ENCODE assay signal across 19 mouse cellular contexts in the genomic region with DNA sequence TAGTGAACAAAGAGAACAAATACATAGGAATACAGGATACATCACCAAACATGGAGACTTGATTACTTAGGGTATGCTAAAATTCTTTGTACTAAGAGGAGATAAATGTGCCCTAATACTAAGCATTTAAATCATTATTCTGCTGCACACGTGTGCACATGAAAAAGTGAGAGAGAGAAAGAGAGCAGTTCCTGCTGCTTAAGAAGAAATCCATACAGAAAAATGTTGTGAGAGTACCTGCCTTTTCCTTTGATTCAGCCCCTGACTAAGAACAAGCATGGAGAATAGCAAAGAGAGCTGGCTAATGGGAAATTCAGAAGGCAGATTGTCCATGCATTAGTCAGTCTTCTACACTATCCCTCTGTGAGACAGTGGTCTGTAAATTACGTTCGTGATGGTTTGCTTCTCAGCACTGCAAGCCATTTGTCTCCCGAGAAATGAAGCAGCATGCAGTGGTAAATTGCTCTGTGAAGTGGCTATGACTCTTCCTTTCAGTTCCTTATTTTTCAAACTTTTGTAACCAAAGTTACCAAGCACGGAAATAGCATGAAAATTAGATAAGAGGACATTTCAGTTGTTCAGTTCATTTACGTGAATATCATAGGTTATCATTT.
DNase-seq lines count a peak whose midpoint lies in the region; ATAC-seq and TF ChIP-seq lines count a peak whose summit lies in the region.
"Had no signal": no experiment of that assay in that cellular context is flagged by ENCODE, and none has a peak within 500 bp of the region (broad histone marks: within the 10 kb centered on the region; RNA-seq: fewer than 3 reads in every experiment).

No protein-coding gene starts in this region.

- intact Hi-C loops in gastrocnemius, postnatal 36 days (cut with DNase I) = no loop called here

- no peak for TF ChIP-seq POLR2A in bone marrow macrophage, adult 2 months (IDR thresholded peaks at IDR 0.05; ENCODE audit: borderline replicate concordance, low read depth, low read length)

- peak; percentile 50 to 57 for DNase-seq in spleen, postnatal 36 days (ENCODE audit: low spot score in 2 of 2)
- no peak for DNase-seq in spleen, adult 12 weeks (ENCODE audit: low spot score)
- DNase-seq in kidney, adult 11 months = no peak
- no peak for DNase-seq in gastrocnemius, postnatal 36 days
- DNase-seq in cerebellum, adult 11 months = no peak
- DNase-seq: adrenal gland, postnatal 36 days; cerebellum, adult 9-10 months; kidney, postnatal 10 days; layer of hippocampus, postnatal 36 days; lung, postnatal 4 days; midbrain, embryonic 14.5 days had no signal

- no peak for TF ChIP-seq CTCF in bone marrow macrophage, adult 2 months (IDR thresholded peaks at IDR 0.05; ENCODE audit: low read depth, low read length)

- ATAC-seq in megakaryocyte, adult 5-6 weeks (ENCODE audit: poor library complexity, severe bottlenecking) = peak; percentile 96

- no peak overlapping the region for H3K27ac ChIP-seq in bone marrow macrophage, adult 2 months (ENCODE audit: insufficient read depth, low read depth, low read length)
- H3K27ac ChIP-seq: hindbrain, embryonic 14.5 days; limb, embryonic 13.5 days; liver, embryonic 15.5 days; stomach, postnatal 0 days had no signal

- peaks cover 2% of the 10 kb centered on the region; the same call in 1 of the 2 replicates for H3K4me1 ChIP-seq in bone marrow macrophage, adult 2 months (ENCODE audit: control insufficient read depth, insufficient read depth, low read length)
- H3K4me1 ChIP-seq: limb, embryonic 13.5 days; liver, embryonic 15.5 days had no signal

- H3K4me3 ChIP-seq in bone marrow macrophage, adult 2 months (ENCODE audit: insufficient read depth, low read length) = peak overlapping the region; percentile 32
- H3K4me3 ChIP-seq: heart, embryonic 12.5 days; limb, embryonic 13.5 days; liver, embryonic 15.5 days; myocyte had no signal

Comparison
In these comparisons a context has a peak if more than half of its experiments do, and no peak if none do; other contexts are left out.
1. DNase-seq: peak in spleen, postnatal 36 days (2 of 2); none in spleen, adult 12 weeks (single experiment), kidney, adult 11 months (single experiment), gastrocnemius, postnatal 36 days (0 of 2) and cerebellum, adult 11 months (single experiment).